Mouse (Mus musculus): Measurements from ENCODE around the gene Fer.

DNA sequence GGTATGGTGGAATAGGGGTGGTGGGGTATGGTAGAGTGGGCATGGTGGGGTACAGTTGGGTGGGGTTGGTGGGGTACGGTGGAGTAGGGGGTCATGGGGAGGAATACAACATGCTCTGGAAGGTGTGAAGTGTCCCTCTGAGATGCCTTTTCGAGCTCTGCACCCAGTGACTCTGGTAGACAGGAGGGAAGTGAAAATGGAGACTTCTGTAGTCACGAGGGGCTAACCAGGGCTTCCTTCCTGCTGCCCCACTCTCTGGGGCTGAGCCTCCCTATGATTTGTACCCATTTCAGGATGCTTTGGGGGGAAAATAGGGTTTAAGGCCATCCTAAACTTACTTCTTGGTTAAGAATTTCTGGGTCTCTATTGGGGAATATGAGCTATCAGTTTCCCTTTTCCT lies 319.7 kb downstream of the Fer start:
- TF ChIP-seq CTCF (IDR thresholded peaks at IDR 0.05; ENCODE audit: insufficient read depth, low read depth, low read length) (no peak), POLR2A (IDR thresholded peaks at IDR 0.05; ENCODE audit: insufficient read depth, low read depth, low read length) (no peak)
